ENCODE assay signal across 13 mouse cellular contexts in genomic region chr19:24219011-24219410, GRCm38 (mm10).
"Had no signal": no experiment of that assay in that cellular context is flagged by ENCODE, and none has a peak within 500 bp of the region (broad histone marks: within the 10 kb centered on the region; RNA-seq: fewer than 3 reads in every experiment).

No protein-coding gene starts in this region.

- H3K27ac ChIP-seq: kidney, postnatal 0 days; limb, embryonic 12.5 days; liver, embryonic 13.5 days; lung, embryonic 15.5 days; macrophage; midbrain, embryonic 12.5 days had no signal

- H3K9ac ChIP-seq: limb, embryonic 12.5 days; liver, embryonic 13.5 days; liver, postnatal 0 days; lung, embryonic 15.5 days; midbrain, embryonic 12.5 days had no signal

- H3K4me3 ChIP-seq: limb, embryonic 12.5 days; liver, embryonic 13.5 days; lung, embryonic 15.5 days; megakaryocyte, embryonic 14.5 days; midbrain, embryonic 12.5 days had no signal

- H3K9me3 ChIP-seq: limb, embryonic 12.5 days; liver, embryonic 13.5 days; lung, embryonic 15.5 days; megakaryocyte, embryonic 14.5 days; midbrain, embryonic 12.5 days had no signal

- H3K36me3 ChIP-seq: limb, embryonic 12.5 days; liver, embryonic 13.5 days; lung, embryonic 15.5 days; midbrain, embryonic 12.5 days had no signal

- H3K4me1 ChIP-seq: liver, embryonic 13.5 days; megakaryocyte, embryonic 14.5 days had no signal

- H3K4me2 ChIP-seq: limb, embryonic 12.5 days; liver, embryonic 13.5 days; lung, embryonic 15.5 days; midbrain, embryonic 12.5 days had no signal

- ATAC-seq: liver, postnatal 0 days had no signal

- DNase-seq: kidney, postnatal 36 days; liver; liver, embryonic 13.5 days; liver, postnatal 0 days; lung, postnatal 14 days; right cerebral cortex, postnatal 14 days; thymus, postnatal 36 days had no signal
